ENCODE assay signal across 34 mouse cellular contexts in the genomic region with DNA sequence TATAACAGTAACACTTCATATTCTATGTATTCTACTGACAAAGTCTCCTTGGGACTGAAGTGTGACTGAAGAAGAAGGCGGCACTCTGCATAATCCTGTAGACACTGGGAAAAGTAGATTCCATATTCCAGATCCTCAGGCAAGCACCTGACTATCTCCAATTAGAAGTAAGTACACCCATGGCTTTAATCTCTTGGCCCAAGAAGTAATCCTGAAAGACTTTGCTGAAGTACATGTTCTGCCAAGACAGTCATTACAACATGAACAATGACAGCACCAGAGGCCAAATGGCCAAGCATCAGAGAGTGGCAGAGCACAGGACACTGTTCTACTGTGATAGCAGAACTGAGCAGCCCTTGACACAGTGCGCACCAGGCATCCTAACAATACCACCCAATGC.
"Had no signal": no experiment of that assay in that cellular context is flagged by ENCODE, and none has a peak within 500 bp of the region (broad histone marks: within the 10 kb centered on the region; RNA-seq: fewer than 3 reads in every experiment).

No protein-coding gene starts in this region.

- H3K27me3 ChIP-seq: heart, embryonic 12.5 days; heart, embryonic 13.5 days; heart, embryonic 15.5 days; hindbrain, embryonic 12.5 days; hindbrain, embryonic 13.5 days; hindbrain, embryonic 15.5 days; intestine, embryonic 15.5 days had no signal

- H3K36me3 ChIP-seq: heart, embryonic 12.5 days; heart, embryonic 13.5 days; heart, embryonic 15.5 days; hindbrain, embryonic 10.5 days; hindbrain, embryonic 12.5 days; hindbrain, embryonic 13.5 days; hindbrain, embryonic 15.5 days; intestine, embryonic 15.5 days; kidney, embryonic 15.5 days had no signal

- H3K4me2 ChIP-seq: heart, embryonic 11.5 days; heart, embryonic 12.5 days; heart, embryonic 13.5 days; heart, embryonic 15.5 days; hindbrain, embryonic 12.5 days; hindbrain, embryonic 13.5 days; hindbrain, embryonic 14.5 days; hindbrain, embryonic 15.5 days; intestine, embryonic 15.5 days; kidney, embryonic 15.5 days had no signal

- H3K4me3 ChIP-seq: heart, embryonic 12.5 days; heart, embryonic 13.5 days; heart, embryonic 15.5 days; hindbrain, embryonic 10.5 days; hindbrain, embryonic 12.5 days; hindbrain, embryonic 13.5 days; hindbrain, embryonic 15.5 days; intestine, embryonic 15.5 days; kidney, embryonic 15.5 days; layer of hippocampus, adult 2 months; left cerebral cortex, adult 2 months had no signal

- H3K27ac ChIP-seq: heart, embryonic 13.5 days; heart, embryonic 15.5 days; hindbrain, embryonic 10.5 days; hindbrain, embryonic 12.5 days; hindbrain, embryonic 13.5 days; hindbrain, embryonic 14.5 days; hindbrain, embryonic 15.5 days; hindbrain, postnatal 0 days; intestine, embryonic 15.5 days; kidney, embryonic 15.5 days; kidney, postnatal 0 days; layer of hippocampus, adult 2 months; left cerebral cortex, adult 2 months had no signal

- DNase-seq: heart, postnatal 14 days; heart, postnatal 36 days; heart, postnatal 4 days; kidney, adult 11 months; kidney, adult 18-20 months; kidney, adult 2 months; kidney, adult 8-10 months; kidney, adult 9 months; kidney, postnatal 10 days; kidney, postnatal 14 days; kidney, postnatal 25 days; kidney, postnatal 36 days; kidney, postnatal 4 days; layer of hippocampus, adult 9-11 months; layer of hippocampus, postnatal 36 days had no signal

- H3K9me3 ChIP-seq: heart, embryonic 12.5 days; heart, embryonic 13.5 days; heart, embryonic 15.5 days; hindbrain, embryonic 10.5 days; hindbrain, embryonic 12.5 days; hindbrain, embryonic 13.5 days; hindbrain, embryonic 15.5 days; intestine, embryonic 15.5 days; kidney, embryonic 15.5 days had no signal

- H3K9ac ChIP-seq: heart, embryonic 12.5 days; heart, embryonic 13.5 days; heart, embryonic 15.5 days; hindbrain, embryonic 12.5 days; hindbrain, embryonic 13.5 days; hindbrain, embryonic 14.5 days; hindbrain, embryonic 15.5 days; intestine, embryonic 15.5 days; kidney, embryonic 15.5 days had no signal

- ATAC-seq: hindbrain, embryonic 16.5 days; hindbrain, postnatal 0 days; inflammation-experienced regulatory T-cells, adult 6 months; intestine, embryonic 15.5 days; intestine, embryonic 16.5 days; intestine, postnatal 0 days had no signal

- H3K4me1 ChIP-seq: heart, embryonic 13.5 days; heart, embryonic 15.5 days; hindbrain, embryonic 10.5 days; hindbrain, embryonic 12.5 days; hindbrain, embryonic 13.5 days; hindbrain, embryonic 15.5 days; intestine, embryonic 15.5 days; kidney, embryonic 15.5 days had no signal
